Mouse (Mus musculus): ENCODE measurements at regions not wholly inside any gene's neighbourhood (a gene's known extent, or its start where the extent isn't known, plus 50 kb on each side); places are given as distances from the start of the nearest gene placed in this dataset.

DNA sequence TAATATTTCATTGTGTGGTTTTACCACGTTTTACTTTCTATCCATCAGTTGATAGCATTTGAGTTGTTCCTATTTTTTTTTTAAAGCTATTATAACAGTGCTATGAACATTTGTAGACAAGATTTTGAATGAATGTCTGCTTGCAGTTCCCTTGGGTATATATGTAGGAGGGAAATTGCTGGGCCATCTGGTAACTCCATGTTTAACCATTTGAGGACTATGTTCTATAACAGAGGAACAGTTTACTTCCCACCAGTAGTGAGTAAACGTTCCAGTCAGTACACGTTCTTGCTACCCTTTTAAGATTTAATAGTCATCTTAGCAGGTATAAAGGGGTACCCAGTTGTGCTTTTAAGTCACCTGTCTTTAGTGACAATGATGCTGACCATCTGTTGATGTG is 213.2 kb downstream of the Icos start:
- TF ChIP-seq ZC3H11A (IDR thresholded peaks at IDR 0.05; ENCODE audit: borderline replicate concordance, low read depth, low read length): no peak
- TF ChIP-seq CHD2 (IDR thresholded peaks at IDR 0.05; ENCODE audit: low read depth, low read length): no peak
- TF ChIP-seq HCFC1 (IDR thresholded peaks at IDR 0.05; ENCODE audit: borderline replicate concordance, insufficient read depth, low read length): no peak
- TF ChIP-seq ZNF384 (IDR thresholded peaks at IDR 0.05; ENCODE audit: low read depth, low read length): no peak

Data from ES-E14 (cell line).